Mouse (Mus musculus): ENCODE data around the gene Tmem234. TPM values are rescaled to one million over a fixed set of nuclear protein-coding genes. Genes with fewer than 3 reads are reported as not detected.

The Tmem234 gene
- polyA plus RNA-seq, 1 experiment from 2014 or later = 175 TPM

- WGBS = 84% methylated on average over 6 of the region's 6 CpGs
- no peak for ATAC-seq (ENCODE audit: low FRiP score, low read depth)
- Histone ChIP-seq H3K27ac (no peak overlapping the region), H3K4me3 (no peak overlapping the region), H3K9me3 (no peaks in the 10 kb centered on the region), H3K36me3 (no peaks in the 10 kb centered on the region), H3K9ac (no peak overlapping the region), H3K4me1 (no peaks in the 10 kb centered on the region), H3K27me3 (replicated peaks) (no peaks in the 10 kb centered on the region), H3K4me2 (replicated peaks) (no peak overlapping the region)
Measured at GRCm38 (mm10) chr4:129570028-129570427, 30.4 kb upstream of the Tmem234 start.

GRCm38 (mm10) chr4:129571551-129572084 is 28.9 kb upstream of the Tmem234 start:
- ATAC-seq (ENCODE audit: low FRiP score, low read depth) = no peak
- 78% methylated on average over 8 of the region's 8 CpGs for WGBS

GRCm38 (mm10) chr4:129572236-129573092 is 28.0 kb upstream of the Tmem234 start:
- H3K4me3 ChIP-seq = no peak overlapping the region
- 86% methylated on average over 13 of the region's 13 CpGs for WGBS

More at GRCm38 (mm10) chr4:129571551-129572084, 28.9 kb upstream of the Tmem234 start:
- no peaks in the 10 kb centered on the region for H3K9me3 ChIP-seq
- no peak overlapping the region for H3K27ac ChIP-seq
- no peaks in the 10 kb centered on the region for H3K27me3 ChIP-seq (replicated peaks)
- H3K9ac ChIP-seq = no peak overlapping the region
- H3K4me2 ChIP-seq (replicated peaks) = no peak overlapping the region
- no peaks in the 10 kb centered on the region for H3K36me3 ChIP-seq
- H3K4me3 ChIP-seq = no peak overlapping the region
- no peaks in the 10 kb centered on the region for H3K4me1 ChIP-seq

GRCm38 (mm10) chr4:129573093-129573370 is 27.4 kb upstream of the Tmem234 start:
- Histone ChIP-seq H3K4me3 (no peak overlapping the region), H3K9ac (no peak overlapping the region), H3K4me2 (replicated peaks) (no peak overlapping the region), H3K36me3 (no peaks in the 10 kb centered on the region), H3K27ac (no peak overlapping the region), H3K4me1 (0 out of 2 replicates have a peak, but pooled peaks cover 5% of the 10 kb centered on the region), H3K27me3 (replicated peaks) (no peaks in the 10 kb centered on the region; the same call in 1 of the 2 replicates), H3K9me3 (no peaks in the 10 kb centered on the region)
- no peak for ATAC-seq (ENCODE audit: low FRiP score, low read depth)
- 98% methylated on average over 4 of the region's 4 CpGs for WGBS

More at GRCm38 (mm10) chr4:129572236-129573092, 28.0 kb upstream of the Tmem234 start:
- H3K36me3 ChIP-seq = no peaks in the 10 kb centered on the region
- no peaks in the 10 kb centered on the region for H3K27me3 ChIP-seq (replicated peaks)
- no peak overlapping the region for H3K9ac ChIP-seq
- H3K9me3 ChIP-seq = no peaks in the 10 kb centered on the region
- H3K4me1 ChIP-seq = 0 out of 2 replicates have a peak, but pooled peaks cover 5% of the 10 kb centered on the region
- H3K4me2 ChIP-seq (replicated peaks) = no peak overlapping the region
- no peak overlapping the region for H3K27ac ChIP-seq
- ATAC-seq (ENCODE audit: low FRiP score, low read depth) = no peak

GRCm38 (mm10) chr4:129573430-129573829 is 27.0 kb upstream of the Tmem234 start, which contains the start of gene Lck:
TSS of gene Lck (minus strand) at chr4:129573641.
- Histone ChIP-seq H3K4me3 (no peak within 1 kb of the TSS), H3K4me2 (replicated peaks) (no peak within 1 kb of the TSS), H3K36me3 (no peaks in the 10 kb centered on the region), H3K9me3 (no peaks in the 10 kb centered on the region), H3K4me1 (0 out of 2 replicates have a peak, but pooled peaks cover 5% of the 10 kb centered on the region), H3K27me3 (replicated peaks) (no peaks in the 10 kb centered on the region; the same call in 1 of the 2 replicates), H3K27ac (no peak within 1 kb of the TSS), H3K9ac (no peak within 1 kb of the TSS)
- no peak for ATAC-seq (ENCODE audit: low FRiP score, low read depth)
- 86% methylated on average over 8 of the region's 8 CpGs for WGBS

- no peak overlapping the region for H3K27ac ChIP-seq
- ATAC-seq (ENCODE audit: low FRiP score, low read depth) = no peak
- H3K27me3 ChIP-seq (replicated peaks) = no peaks in the 10 kb centered on the region; the same call in 1 of the 2 replicates
- no peaks in the 10 kb centered on the region for H3K36me3 ChIP-seq
- H3K4me3 ChIP-seq = no peak overlapping the region
- no peak overlapping the region for H3K9ac ChIP-seq
- 47% methylated on average over 7 of the region's 8 CpGs for WGBS
- H3K4me1 ChIP-seq = 0 out of 2 replicates have a peak, but pooled peaks cover 5% of the 10 kb centered on the region
- H3K4me2 ChIP-seq (replicated peaks) = no peak overlapping the region
- no peaks in the 10 kb centered on the region for H3K9me3 ChIP-seq
Measured at GRCm38 (mm10) chr4:129575171-129575844, 25.2 kb upstream of the Tmem234 start.

GRCm38 (mm10) chr4:129576863-129577491 is 23.5 kb upstream of the Tmem234 start:
- Histone ChIP-seq H3K9ac (no peak overlapping the region), H3K27ac (no peak overlapping the region)

GRCm38 (mm10) chr4:129577688-129578087 is 22.8 kb upstream of the Tmem234 start:
- no peak overlapping the region for H3K27ac ChIP-seq
- no peaks in the 10 kb centered on the region for H3K36me3 ChIP-seq
- 85% methylated on average over 7 of the region's 7 CpGs for WGBS
- no peak for ATAC-seq (ENCODE audit: low FRiP score, low read depth)
- H3K4me1 ChIP-seq = 0 out of 2 replicates have a peak, but pooled peaks cover 5% of the 10 kb centered on the region
- no peak overlapping the region for H3K9ac ChIP-seq
- H3K4me2 ChIP-seq (replicated peaks) = no peak overlapping the region
- H3K4me3 ChIP-seq = no peak overlapping the region
- H3K9me3 ChIP-seq = no peaks in the 10 kb centered on the region
- no peaks in the 10 kb centered on the region; the same call in 1 of the 2 replicates for H3K27me3 ChIP-seq (replicated peaks)

More at GRCm38 (mm10) chr4:129576863-129577491, 23.5 kb upstream of the Tmem234 start:
- Histone ChIP-seq H3K36me3 (no peaks in the 10 kb centered on the region), H3K4me1 (0 out of 2 replicates have a peak, but pooled peaks cover 5% of the 10 kb centered on the region), H3K9me3 (no peaks in the 10 kb centered on the region), H3K4me3 (no peak overlapping the region), H3K27me3 (replicated peaks) (no peaks in the 10 kb centered on the region; the same call in 1 of the 2 replicates), H3K4me2 (replicated peaks) (peak overlapping the region; percentile 16; the same call in 1 of the 2 replicates)
- 33% methylated on average over 21 of the region's 21 CpGs for WGBS
- ATAC-seq (ENCODE audit: low FRiP score, low read depth) = no peak

GRCm38 (mm10) chr4:129578466-129578865 is 22.0 kb upstream of the Tmem234 start, which contains the start of gene Fam167b:
TSS of gene Fam167b (minus strand) at chr4:129578549.
- no peaks in the 10 kb centered on the region; the same call in 1 of the 2 replicates for H3K27me3 ChIP-seq (replicated peaks)
- no peak within 1 kb of the TSS for H3K9ac ChIP-seq
- ATAC-seq (ENCODE audit: low FRiP score, low read depth) = no peak
- 85% methylated on average over 5 of the region's 5 CpGs for WGBS
- no peak within 1 kb of the TSS for H3K27ac ChIP-seq
- H3K4me2 ChIP-seq (replicated peaks) = peak within 1 kb of the TSS; percentile 16; the same call in 1 of the 2 replicates
- no peak within 1 kb of the TSS for H3K4me3 ChIP-seq
- 0 out of 2 replicates have a peak, but pooled peaks cover 5% of the 10 kb centered on the region for H3K4me1 ChIP-seq
- H3K36me3 ChIP-seq = no peaks in the 10 kb centered on the region
- H3K9me3 ChIP-seq = no peaks in the 10 kb centered on the region

GRCm38 (mm10) chr4:129580347-129580746 is 20.1 kb upstream of the Tmem234 start:
- H3K4me2 ChIP-seq (replicated peaks) = no peak overlapping the region
- peaks cover 16% of the 10 kb centered on the region; the same call in 1 of the 2 replicates for H3K4me1 ChIP-seq
- H3K27me3 ChIP-seq (replicated peaks) = no peaks in the 10 kb centered on the region; the same call in 1 of the 2 replicates
- H3K36me3 ChIP-seq = no peaks in the 10 kb centered on the region
- WGBS = 72% methylated on average over 7 of the region's 7 CpGs
- H3K4me3 ChIP-seq = no peak overlapping the region
- H3K9me3 ChIP-seq = no peaks in the 10 kb centered on the region
- H3K9ac ChIP-seq = no peak overlapping the region
- no peak for ATAC-seq (ENCODE audit: low FRiP score, low read depth)
- no peak overlapping the region for H3K27ac ChIP-seq

- Histone ChIP-seq H3K4me2 (replicated peaks) (no peak overlapping the region), H3K4me1 (peaks cover 12% of the 10 kb centered on the region; the same call in 1 of the 2 replicates), H3K27ac (no peak overlapping the region), H3K9ac (0 out of 2 replicates have a peak overlapping the region, but pooled peaks have one; percentile 3), H3K36me3 (no peaks in the 10 kb centered on the region), H3K9me3 (no peaks in the 10 kb centered on the region), H3K4me3 (no peak overlapping the region), H3K27me3 (replicated peaks) (no peaks in the 10 kb centered on the region; the same call in 1 of the 2 replicates)
- 82% methylated on average over 1 of the region's 1 CpGs for WGBS
- no peak for ATAC-seq (ENCODE audit: low FRiP score, low read depth)
Measured at GRCm38 (mm10) chr4:129582251-129582650, 18.2 kb upstream of the Tmem234 start.

Measured in neural tube, embryonic 12.5 days (tissue).